Mouse (Mus musculus) B cell, adult 2 months (primary cell): ENCODE measurements around the gene Fibp.

Source experiments
- DNase-seq, 2 experiments: peaks; one replicate each; pipeline ENCODE4 v3.0.0; 2022

Gene Fibp

DNA sequence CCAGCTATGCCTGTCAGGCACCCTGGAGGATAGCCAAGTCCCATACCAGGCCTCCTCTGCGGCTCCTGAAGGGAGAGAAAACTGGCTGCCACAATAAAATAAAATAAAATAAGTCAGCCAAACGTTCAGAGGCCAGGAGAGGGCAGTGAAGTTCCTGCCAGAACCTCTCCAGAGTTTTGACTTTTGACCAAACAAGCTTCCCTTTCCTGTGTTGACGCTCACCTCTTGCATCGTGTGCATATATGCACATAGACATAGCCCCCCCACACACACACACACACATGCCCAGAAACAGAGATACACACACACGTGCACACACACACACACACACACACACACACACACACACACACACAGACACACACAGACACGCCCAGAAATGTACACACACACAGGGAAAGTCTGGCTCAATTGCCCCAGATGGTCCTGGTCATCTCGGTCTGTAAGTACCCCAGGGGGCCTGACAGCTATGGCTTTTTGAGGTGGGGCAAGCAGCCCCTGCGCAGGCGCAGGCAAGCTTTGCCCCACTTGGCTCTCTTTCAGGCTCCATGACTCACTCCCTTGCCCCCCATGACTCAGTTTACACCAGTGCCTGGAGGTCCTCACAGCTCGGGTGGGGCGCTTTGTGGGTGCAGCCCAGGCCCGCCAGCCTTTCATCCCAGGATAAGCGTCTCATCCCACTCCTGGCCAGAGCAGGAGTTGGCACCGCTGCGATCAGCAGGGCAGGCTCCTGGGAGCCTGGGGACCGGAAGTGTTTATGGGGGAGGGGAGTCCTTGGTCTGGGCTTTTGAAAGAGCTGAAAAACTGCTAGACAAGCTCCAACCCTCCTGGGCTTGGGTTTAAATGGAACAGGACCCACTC is 27.2 kb upstream of the Fibp start:
- DNase-seq: peak; percentile 55 to 56

DNA sequence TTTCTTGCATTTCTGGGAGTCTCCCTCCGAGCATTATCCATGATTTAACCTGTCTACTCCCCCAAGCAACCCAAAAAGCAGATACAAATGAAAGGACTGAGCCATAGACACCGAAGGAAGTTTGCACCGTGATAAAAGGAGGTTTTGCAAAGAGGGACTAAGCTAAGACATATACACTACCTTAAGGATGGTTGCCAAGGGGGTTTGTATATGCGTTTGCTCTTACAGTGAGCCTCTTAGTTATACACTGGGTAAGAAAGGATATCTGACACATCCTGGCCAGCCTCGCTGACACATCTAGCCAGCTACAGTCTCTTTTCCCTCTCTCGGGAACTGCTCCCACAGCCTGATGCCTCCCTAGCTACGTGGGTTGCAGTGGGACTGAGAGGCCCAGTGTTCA is 26.5 kb upstream of the Fibp start:
- DNase-seq: no peak

DNA sequence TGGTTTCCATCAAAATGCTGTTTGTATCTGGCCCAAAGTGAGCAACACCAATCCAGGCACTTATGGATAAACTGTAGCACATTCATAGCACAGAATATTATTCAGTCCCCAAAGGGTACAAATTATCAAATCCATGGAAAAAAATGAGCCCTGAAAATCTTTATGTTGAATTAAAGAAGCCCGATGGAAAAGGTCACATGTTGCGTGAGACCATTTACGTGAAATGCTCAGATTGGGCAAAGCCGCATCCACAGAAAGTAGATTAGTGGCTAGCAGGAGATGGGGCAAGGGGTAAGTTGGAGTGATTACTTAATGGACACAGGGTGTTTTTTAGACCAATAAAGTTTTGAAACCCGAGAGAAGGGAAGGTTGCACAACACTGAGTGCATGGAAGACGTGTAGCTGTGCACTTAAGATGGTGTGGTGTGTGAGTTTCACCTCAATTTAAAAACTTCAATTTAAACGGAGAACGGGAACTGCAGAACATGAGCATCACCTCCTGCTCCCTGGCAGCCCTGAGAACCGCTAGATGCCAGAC is 16.0 kb upstream of the Fibp start:
- DNase-seq: no peak

DNA sequence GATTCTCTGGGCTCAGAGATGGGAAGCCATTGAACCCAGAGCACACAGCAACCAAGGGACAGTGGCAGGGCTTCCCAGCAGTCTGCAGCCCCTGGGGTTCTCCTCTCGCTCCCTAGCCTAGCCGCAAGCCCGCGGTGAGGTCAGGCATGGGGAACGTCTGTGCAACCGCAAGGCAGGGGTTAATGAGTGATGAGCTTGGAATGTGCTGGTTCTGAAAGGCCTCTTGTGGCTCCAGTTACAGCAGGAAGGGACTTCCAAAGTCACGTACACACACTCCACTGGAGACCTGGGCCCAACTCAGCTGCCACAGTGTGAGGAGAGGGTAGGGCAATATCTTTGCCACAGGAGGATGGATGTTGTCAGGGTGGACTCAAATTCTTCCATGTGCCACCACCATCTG is 15.5 kb upstream of the Fibp start:
- DNase-seq: no peak

DNA sequence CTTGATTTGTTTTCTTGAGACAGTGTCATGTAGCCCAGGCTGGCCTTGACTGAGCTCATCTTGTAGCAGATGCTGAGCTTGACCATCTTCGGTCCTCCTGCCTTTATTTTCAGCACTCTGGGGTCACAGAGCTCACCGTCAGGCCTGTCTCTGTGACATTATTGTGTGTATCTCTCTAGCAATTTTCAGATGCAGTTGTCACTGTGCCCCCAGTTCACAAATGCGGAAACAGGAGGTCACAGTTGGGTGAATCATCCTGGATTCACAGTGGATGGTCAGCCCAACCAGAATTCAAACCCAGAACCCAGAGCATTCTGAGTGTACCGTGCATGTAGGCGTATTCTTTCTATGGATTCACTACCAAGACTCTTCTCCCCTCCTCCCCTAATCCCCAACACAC is 14.7 kb upstream of the Fibp start:
- no peak for DNase-seq

DNA sequence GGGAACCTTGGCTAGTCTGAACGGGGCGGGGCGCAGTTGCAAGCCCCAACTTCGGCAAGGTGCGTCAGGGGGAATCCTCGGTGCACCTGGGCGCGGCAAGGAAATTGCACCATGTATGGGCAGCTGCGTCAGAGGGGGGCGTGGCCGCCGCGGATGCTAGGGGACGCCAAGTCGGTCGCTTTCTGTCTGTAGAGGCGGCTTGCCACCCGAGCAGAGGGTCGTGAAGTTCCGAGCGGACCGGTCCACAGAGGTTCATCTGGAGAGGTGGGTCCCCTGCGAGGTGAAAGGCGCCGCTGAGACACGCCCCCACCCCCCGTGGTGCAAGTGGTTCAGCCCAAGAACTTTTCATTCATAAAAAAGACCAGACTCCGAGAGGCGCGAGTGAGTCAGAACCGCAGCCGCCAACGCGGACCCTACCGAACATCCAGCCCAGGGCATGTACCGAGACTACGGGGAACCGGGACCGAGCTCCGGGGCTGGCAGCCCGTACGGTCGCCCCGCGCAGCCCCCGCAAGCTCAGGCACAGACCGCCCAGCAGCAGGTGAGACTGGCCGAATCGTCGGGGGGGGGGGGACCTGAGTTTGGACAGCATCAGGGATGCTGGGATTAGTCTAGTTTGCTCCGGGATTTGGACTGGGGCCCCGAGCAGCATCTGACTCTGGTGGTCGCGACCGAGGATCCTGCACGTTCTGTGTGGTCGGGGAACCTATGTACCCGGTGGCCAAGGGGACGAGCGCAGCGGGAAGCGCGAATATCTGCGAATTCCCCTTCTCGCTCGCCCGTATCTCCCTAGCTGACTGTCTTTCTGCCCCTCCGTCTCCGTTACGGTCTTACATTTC is 12.7 kb upstream of the Fibp start, which contains the start of gene Fosl1:
Gene Fosl1, plus strand, starts transcription at position 33 of the 839 bp plus-strand sequence.
- peak; percentile 92 to 93 for DNase-seq

DNA sequence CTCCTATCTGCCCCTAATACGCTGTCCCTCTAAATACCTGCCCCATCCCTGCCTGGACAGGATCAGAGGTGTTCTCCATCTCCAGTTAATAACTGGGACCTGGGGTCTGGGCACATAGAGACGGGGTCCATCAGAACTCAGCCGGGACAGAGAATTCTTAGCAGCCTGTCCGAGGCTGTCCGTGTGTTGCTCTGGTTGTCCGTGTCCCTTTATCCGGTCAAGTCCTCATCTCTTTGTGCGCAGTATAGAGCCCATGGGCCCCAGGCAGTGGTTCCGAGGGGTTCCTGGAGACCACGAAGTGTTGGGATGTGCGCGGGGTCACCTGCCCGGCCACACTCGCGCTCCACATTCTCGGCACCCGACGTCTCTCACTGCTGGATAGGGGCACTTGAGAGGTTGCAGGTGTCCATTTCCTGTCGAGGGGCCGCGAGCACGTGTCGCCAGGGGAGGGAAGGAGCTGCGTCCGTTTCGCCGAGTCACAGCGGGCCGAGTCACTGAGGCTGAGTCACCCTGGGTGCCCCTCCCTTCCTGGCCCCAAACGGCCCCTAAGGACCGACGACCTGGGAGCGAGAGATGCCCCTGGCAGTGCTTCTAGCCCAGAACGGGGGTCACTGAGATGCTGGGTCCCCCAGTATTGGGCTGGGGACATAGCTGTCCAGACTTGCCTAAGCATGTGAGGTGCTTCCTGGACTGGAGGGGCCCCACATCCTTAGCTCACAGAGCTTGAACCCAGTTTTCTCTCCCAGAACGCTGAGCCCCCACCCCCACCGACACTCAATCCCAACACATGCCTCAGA is 11.9 kb upstream of the Fibp start:
- peak; percentile 47 to 54 for DNase-seq

DNA sequence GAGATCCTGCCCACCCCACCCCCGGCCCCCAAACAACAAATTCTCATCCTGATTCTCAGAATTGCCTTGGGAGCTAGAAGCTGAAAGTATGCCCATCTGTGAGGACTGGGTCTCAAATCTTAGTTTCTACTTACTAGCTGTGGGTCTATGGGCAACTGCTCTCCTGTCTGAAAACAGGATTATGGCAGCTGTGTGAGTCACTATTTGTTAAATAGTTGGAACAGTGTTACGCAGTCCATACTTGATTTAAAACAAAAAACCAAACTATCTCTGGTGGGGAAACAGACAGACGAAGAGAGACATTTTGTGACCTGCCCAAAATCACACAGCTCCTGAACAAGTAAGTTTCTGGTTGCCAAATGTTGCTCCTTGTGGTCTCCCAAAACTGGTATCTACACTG is 10.7 kb upstream of the Fibp start:
- DNase-seq: no peak

DNA sequence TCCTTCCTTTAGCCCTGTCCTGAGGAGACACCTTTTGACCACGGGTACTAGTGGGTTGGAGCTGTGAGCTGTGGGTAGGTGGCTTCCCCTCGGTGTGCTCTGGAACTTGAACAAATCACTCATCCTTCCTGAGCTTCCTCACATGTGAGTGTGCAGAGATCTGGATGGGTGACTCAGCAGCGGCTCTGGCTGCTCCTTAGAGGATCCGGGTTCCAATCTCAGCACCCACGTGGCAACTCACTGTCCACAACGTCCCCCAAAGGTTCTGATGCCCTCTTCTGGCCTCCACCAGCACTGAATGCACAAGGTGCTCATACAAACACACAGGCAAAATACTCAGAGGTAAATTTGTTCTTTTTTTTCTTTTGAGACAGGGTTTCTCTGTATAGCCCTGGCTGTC is 8.6 kb upstream of the Fibp start:
- DNase-seq: no peak

DNA sequence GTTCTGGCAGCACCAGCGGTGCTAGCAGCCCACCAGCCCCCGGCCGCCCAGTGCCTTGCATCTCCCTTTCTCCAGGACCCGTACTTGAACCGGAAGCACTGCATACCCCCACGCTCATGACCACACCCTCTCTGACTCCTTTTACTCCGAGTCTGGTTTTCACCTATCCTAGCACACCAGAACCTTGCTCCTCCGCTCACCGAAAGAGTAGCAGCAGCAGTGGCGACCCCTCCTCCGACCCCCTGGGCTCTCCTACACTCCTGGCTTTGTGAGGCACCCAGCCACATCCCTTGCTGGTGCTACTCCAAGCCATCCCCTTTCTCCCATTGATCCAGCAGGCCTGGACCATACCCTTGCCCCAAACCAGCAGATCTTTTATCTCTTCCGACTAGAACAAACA is 5.4 kb upstream of the Fibp start:
- no peak for DNase-seq

DNA sequence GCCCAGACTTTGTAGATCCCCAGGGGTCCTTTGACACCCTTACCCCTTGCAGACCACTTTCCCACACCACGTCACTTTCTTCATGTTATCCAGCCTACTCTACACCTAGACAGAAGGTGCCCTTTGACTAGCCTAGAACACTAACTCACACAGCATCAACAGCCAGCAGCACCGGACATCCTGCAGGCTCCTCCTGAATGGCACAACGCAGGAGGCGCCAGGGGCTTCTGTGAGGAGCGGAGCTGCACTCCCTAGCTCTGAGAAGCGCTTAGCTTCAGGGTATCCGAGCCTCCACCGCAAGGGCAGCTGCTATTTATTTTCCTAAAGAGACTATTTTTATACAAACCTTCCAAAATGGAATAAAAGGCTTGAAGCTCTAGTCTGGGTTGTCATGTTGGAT is 4.8 kb upstream of the Fibp start:
- DNase-seq: no peak

DNA sequence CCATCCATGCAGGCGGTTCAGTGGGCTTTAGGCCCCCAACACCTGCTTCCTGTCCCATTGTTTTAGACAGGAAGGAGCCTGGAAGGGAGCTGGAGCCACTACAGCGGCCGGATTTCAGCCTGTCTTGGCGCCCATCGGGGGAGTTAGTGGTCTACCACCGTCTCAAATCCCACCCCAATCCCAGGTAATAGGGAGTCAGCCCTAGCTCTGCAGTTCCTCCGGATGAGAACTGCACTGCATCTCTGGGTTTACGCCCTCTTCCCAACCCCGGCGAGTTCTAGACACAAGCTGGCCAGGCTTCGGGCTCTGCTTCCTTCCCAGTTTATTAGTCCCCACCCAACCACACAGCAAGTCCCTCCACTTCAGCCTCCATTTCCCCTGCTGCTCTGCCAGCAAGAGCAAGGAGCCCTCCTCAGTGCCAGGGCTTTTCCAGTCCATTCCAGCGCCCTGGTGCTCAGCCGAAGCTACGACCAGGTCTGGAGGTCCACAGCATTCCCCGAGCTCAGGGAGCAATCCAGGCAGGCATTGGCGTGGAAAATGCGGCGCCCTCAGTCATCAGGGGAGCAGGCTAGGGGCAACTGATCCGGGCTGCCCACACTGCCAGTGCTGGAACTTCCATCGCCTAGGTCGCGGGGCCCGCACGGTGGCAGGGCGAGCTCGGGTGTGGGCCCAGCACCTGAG is 4.0 kb upstream of the Fibp start:
- DNase-seq: no peak

DNA sequence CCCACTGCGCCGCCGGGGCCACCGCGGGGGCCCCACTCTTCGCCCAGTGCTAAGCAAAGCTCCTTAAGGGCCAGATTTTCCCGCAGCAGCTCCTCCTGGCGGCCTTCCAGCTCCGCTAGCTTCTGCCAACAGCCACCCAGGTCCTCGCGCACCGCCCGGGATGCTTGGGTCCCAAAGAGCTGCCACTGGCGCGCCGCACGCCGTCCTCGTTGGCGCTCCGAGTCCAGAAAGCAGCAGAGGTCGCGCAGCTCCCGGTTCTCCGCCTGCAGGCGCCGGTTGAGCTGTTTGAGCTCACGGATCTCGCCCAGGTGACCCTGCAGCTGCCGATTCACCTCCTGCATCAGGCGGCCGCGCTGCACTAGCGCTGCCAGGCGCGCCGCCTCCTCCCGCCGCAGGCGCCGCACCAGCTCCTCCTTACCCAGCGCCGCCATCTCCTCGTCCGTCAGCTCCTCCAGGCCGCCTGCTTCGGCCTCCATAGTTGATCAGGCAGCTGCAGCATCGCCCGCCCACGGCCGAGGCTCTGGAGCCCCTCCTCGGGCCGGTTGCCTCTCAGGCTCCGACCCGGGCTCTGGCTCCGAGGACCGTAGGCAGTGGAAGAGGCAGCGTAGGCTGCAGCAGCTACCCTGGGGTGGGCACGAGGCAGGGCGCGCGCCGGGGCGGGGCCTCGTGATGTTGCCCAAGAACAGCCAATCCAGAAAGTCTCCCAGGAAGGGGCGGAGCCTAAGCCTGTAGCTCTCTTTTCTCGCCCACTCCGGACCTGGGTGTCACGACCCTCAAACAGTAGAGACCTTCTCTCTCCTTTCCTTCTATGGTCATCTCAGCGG is 3.3 kb upstream of the Fibp start:
- DNase-seq: peak; percentile 93

DNA sequence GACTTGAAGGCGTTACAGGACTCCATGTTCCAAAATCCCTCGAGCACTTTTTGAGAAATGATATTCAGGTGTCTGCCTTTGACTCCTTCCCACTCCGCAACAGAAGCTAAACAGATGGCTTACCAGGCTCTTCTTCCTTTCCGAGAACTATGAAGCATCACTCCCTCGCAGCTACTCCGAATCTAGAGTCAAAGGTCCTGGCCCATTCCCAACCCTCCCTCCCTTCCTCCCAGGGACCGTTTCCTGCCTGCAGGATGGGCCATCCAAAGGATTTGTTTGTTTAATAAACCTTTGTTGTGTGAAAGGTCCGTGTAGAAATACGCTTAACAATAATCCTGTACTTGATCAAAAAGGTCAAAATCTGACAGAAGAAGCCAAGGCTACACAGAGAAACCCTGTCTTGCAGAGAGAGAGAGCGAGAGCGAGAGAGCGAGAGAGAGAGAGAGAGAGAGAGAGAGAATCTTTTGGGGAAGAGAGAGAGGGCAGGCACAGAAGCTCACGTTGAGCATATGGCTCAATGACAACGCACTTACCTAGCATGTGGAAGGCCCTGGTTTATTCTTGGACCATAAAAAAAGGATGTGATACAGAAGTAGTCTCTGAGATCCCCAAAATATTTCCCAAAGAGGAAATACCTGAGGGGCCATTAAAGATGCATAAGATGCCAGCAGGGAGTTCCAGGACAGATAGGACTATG is 2.5 kb upstream of the Fibp start, which contains the start of gene Ccdc85b:
Gene Ccdc85b, minus strand, starts transcription at position 149 of the 697 bp plus-strand sequence.
- DNase-seq: no peak

DNA sequence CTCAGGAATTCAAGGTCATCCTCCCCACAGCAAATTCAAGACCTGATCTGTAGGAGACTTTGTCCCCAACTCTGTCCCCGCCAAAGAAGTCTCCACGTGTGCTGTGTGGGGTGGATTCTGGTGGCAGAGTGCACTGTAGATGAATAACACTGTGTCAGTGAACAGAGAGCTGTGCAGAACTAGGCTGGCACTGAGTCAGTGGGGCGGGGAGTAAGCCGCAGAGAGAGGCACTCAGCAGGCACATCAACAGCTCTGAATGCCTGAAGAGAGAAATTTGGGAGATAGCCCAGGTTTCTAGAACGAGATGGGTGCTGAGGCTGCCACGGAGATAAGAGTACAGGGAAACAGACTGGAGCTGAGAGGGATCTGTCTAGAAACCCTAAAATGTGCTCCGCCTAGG is 1.4 kb upstream of the Fibp start:
- no peak for DNase-seq

DNA sequence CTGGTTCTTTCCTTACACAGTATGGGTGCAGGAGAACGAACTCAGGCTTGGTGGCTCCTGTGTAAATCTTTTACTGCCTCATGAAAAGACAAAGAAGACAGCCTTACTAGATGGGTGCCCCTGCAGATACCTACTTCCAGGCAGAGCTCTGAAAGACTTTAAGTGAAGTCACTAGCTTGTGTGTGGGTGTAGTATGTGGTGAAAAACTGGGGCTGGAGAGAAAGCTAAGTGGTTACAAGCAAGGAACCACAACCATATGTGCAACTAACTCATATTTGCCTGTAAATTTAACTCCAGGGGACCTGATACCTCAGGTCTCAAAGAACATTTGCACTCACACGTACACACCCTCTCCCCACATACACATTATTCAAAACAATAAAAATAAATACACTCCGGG is 519 bp upstream of the Fibp start:
- no peak for DNase-seq

DNA sequence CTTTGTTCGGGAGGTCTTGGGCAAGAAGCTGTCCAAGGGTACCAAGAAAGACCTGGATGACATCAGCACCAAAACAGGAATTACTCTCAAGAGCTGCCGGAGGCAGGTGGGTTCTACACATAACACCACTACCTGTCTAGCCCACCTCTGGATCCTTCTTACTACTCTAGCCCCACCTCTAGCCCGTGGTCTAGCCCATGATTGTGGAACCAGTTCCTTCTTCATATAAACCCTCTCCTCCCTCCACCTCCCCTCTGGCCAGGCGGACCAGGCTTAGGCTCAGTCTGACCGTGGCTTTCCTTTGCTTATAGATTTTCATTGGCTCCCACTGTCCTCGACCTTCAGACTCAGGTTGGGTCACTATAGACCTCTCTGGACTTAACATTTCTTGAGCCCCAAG is 996 bp downstream of the Fibp start:
- DNase-seq: no peak

DNA sequence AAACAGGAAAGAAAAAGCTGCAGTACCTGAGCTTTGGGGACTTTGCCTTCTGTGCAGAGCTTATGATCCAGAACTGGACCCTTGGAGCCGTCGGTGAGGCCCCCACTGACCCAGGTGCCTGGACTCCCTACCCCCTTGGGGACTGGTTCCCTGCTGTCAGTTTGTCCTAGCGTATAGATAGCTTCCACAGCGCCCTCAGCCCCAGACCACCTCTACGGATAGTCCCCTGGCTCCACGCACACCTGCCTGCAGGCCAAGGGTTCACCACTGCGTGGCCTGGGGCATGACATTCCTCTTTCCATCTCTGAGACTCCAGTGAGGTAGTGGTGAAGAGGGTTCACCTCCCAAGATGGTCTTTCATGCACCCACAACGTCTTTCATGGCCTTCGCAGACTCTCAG is 2.8 kb downstream of the Fibp start:
- no peak for DNase-seq

DNA sequence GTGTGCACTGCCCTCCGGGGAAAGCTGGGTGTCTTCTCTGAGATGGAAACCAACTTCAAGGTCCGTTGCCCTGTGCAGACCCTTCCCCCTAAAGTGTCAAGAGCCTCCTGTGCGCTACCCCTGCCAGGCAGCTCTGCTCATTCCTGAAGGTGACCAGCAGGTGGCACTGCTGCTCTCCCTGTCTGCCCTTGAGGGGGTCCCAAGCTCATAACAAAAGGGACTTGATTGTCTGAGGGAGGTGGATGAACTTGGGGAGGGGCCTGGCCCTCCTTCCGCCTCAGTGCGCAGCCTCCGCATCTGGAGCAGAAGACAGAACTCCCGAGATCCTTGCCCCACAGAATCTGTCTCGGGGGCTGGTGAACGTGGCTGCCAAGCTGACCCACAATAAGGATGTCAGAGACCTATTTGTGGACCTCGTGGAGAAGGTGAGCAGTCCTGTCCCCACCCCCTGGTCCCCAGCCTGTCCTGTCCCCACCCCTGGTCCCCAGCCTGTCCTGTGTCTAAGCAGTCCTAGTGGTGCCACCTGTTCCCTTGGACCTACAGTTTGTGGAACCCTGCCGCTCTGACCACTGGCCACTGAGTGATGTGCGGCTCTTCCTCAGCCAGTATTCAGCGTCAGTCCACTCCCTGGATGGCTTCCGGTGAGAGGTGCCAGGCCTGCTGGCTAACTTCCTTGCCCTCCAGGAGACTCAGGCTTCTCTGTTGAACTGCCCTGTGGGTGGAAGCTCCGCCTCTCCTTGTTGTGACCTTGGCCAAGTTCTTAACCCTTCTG is 3.6 kb downstream of the Fibp start:
- DNase-seq: peak; percentile 68 to 71

DNA sequence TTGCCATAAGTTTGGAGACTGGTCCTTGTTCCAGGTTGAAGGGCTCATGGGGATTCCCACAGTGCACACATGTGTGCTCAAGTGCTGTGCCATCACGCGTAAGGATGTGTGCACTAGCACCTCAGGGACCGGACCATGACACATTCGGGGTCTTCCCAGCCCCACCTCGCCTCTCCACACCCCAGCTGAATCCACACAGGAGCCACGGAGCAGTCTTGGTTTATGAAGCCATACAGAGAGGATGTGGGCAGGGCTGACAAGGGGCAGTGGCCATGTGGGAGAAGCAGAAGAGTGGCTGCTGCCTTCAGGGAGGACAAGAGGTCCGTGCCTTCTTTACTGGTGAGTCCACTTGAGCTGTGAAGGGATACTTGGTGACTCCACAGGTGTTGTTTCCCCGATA is 4.6 kb downstream of the Fibp start:
- DNase-seq: no peak
